Mouse (Mus musculus) kidney, adult 2 months (tissue): Measurements from ENCODE around the gene Gm5148.

ENCODE experiments used
- CTCF ChIP-seq: fragments of 200-500 bp; conservative IDR thresholded peaks from 2 replicates; pipeline ENCODE4 v1.5.1; 2011; ENCODE audit warnings: low read depth, mild to moderate bottlenecking, control low read depth, low read length, moderate library complexity, mixed read lengths; ENCODE audit not compliant: insufficient read depth, insufficient read length
- POLR2A ChIP-seq: fragments of 200-500 bp; IDR thresholded peaks from one replicate; pipeline ENCODE4 v1.6.1; 2011; ENCODE audit warnings: low read depth, low read length, control low read depth

GRCm38 (mm10) chr3:37739996-37740395 lies 15.7 kb upstream of the Gm5148 start:
- TF ChIP-seq CTCF (no peak), POLR2A (no peak)
